Mouse (Mus musculus): Measurements from ENCODE around the gene Rassf3.

Rassf3 gene

DNA sequence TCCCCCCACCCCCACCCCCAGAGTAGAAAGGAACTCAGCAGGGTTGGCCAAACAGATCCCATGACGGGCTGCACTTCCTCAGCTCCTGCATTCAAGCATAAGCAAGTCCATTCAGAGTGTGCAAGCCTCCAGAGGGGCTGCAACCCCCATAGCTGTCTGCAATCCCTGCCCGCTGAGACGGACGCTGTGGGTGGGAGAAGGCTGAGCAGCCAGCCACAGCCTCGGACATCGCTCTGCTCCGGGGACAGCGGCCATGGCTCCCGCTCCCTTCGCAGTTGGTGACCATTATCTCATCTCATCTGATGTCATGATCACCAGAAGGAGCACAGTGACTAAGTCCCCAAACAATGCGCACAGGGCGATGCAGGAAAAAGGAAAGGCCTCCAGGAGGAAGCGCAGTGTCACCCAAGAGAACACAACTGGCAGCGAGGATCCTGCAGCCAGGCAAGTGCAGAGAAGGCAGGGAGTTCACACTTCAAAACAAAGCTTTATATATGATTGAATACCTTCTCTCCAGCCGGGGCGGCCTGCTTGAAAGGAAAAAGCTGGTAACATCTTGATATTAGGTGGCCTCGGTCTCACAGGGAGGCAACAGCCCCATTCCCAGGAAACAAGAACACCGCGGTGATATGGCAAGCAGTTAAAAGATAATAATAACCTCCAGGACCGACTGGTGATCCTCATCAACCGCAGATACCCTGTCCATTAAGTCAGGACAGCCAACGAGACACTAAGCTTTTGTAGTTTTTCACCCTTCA is 14.6 kb downstream of the Rassf3 start:
- DNase-seq (ENCODE audit: low read depth): no peak

GRCm38 (mm10) chr10:121459124-121459853 is 16.9 kb downstream of the Rassf3 start:
- no peak for DNase-seq (ENCODE audit: low read depth)

GRCm38 (mm10) chr10:121458408-121458807 is 17.7 kb downstream of the Rassf3 start:
- DNase-seq (ENCODE audit: low read depth): no peak

DNA sequence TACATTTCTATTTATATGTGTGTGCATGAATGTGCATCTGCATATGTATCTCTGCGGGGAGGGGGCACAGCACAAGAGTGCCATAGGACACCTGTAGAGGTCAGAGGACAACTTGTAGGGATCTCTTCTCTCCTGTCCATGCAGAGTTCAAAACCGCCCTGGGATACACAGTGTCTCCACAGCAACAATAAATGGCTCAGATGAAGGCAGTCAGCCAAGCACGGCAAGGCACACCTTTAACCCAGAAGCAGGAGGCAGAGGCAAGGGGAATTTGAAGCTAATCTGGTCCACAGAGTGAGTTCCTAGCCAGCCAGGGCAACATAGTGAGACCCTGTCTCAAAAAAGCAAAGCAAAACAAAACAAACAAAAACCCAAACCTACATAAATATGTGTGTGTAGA is 18.8 kb downstream of the Rassf3 start:
- DNase-seq (ENCODE audit: low read depth): no peak

DNA sequence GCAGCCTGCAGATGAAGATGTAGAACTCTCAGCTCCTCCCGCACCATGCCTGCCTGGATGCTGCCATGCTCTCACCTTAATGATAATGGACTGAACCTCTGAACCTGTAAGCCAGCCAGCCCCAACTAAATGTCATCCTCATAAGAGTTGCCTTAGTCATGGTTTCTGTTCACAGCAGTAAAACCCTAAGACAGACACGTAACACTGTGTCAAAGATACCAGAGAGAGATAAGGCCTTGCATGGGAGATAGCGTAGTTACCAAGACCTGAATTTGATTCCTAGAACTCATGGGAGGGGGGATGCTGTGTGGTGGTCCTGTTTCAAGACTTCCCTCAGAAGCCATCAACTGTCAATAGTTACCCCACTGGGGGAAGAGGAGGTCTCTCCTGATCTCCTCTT is 20.6 kb downstream of the Rassf3 start:
- DNase-seq (ENCODE audit: low read depth): no peak

GRCm38 (mm10) chr10:121454708-121455475 is 21.3 kb downstream of the Rassf3 start:
- no peak for DNase-seq (ENCODE audit: low read depth)

- DNase-seq (ENCODE audit: low read depth): no peak
These were observed 22.1 kb downstream of the Rassf3 start for GRCm38 (mm10) chr10:121454033-121454432.

- no peak for DNase-seq (ENCODE audit: low read depth)
These were observed 30.3 kb downstream of the Rassf3 start for GRCm38 (mm10) chr10:121445808-121446207.

DNA sequence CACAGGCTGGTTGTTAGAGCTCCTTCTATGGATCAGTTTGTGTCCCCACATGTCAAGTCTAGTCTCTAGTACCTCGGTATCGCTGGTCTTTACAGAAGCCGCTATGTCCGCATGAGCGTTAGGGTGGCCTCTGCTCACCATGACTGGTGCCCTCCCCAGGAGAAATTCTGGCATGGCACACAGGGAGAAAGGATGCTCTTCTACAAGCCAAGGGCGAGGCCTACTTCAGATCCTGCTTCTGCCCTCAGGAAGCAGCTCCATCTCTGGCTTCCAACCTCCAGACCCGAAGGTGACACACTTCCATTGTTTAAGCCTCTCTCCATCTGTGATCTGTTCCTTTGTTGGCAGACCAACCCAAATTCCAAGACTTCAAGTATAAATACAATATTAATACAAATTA is 31.9 kb downstream of the Rassf3 start:
- DNase-seq (ENCODE audit: low read depth): no peak

GRCm38 (mm10) chr10:121443791-121444190 is 32.4 kb downstream of the Rassf3 start:
- no peak for DNase-seq (ENCODE audit: low read depth)

- no peak for DNase-seq (ENCODE audit: low read depth)
These were observed 36.8 kb downstream of the Rassf3 start for GRCm38 (mm10) chr10:121439310-121439731.

- DNase-seq (ENCODE audit: low read depth): no peak
These were observed 38.0 kb downstream of the Rassf3 start for GRCm38 (mm10) chr10:121438109-121438508.

DNA sequence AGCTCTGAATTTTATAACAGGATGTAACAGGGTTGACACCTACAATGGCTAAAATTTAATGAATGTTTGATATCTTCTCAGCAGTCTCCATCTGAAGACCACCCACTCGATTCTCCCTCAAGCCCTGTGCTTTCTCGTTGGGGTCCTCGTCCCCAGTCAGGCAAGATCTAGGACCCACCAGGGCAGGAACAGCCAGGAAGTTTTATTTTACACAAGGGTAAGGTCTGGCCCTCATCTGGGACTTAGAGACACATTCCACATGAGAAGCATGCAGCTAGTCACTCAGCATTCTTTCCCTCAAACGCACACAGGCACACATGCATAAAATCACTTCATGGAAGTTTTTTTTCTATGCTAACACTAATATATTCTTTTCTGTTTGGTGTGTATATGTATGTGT is 39.5 kb downstream of the Rassf3 start:
- no peak for DNase-seq (ENCODE audit: low read depth)

- DNase-seq (ENCODE audit: low read depth): no peak
These were observed 39.9 kb downstream of the Rassf3 start for GRCm38 (mm10) chr10:121436258-121436645.

DNA sequence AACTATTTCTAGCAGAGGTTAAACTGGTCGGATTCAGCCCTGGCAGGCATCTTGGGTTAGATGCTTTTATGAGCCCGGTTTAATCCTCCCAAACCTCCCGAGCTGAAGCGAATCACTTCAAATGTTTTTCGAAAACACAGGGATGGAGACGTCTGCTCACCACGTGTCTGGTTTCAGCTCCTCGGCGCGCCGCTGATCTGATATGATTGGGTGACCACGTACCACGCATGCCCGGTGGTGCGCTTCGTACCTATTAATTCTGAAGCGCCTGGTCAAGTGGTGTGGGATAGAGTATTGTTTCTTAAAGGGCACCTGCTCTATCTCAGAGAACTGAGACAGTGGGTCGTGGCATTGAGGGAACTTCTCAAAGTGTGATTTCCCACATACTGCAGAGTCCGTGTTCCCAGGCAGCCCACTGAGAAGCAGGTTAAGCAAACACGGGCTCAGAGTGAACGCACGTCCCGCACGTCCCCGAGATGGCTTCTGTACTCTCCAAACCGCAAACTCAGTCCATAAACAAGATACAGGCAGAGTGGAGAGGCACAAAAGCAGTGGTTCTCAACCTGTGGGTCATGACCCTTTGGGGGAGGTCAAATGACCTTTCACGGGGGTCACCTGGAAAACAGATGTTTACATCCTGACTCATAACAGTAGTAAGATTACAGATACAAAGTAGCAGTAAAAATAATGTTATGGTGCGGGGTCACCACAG is 40.4 kb downstream of the Rassf3 start:
- DNase-seq (ENCODE audit: low read depth): no peak

DNA sequence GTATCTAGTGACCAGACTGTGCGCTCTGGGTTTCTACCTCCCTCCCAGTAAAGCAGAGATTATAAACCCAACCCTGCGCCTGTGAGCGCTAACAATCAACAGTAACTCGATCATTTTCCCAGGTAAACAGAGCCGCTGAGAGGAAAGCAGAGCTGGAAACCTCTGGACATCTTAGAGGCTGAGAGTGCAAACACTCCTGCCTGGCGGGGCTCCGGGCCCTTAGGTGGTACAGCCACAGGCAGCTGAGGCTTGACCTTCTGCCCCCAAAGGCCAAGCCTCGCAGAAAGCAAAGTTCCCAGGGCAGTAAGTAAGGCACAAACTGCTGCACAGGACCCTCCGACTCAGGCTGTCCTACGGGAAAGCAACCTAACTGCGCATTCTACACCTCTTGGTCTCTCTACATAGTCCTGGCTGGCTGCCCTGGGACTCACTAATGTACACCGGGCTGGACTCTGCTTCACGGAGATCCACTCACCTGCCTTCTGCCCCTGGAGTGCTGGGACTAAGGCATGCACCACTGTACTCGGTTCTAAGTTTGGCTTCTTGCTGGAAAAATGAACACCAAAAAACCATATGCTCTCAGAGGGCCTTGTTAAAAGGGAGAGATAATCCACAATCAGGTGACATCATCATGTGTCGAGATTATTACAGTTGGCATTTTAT is 41.6 kb downstream of the Rassf3 start:
- no peak for DNase-seq (ENCODE audit: low read depth)

GRCm38 (mm10) chr10:121432635-121433280 is 43.4 kb downstream of the Rassf3 start:
- DNase-seq (ENCODE audit: low read depth): no peak

DNA sequence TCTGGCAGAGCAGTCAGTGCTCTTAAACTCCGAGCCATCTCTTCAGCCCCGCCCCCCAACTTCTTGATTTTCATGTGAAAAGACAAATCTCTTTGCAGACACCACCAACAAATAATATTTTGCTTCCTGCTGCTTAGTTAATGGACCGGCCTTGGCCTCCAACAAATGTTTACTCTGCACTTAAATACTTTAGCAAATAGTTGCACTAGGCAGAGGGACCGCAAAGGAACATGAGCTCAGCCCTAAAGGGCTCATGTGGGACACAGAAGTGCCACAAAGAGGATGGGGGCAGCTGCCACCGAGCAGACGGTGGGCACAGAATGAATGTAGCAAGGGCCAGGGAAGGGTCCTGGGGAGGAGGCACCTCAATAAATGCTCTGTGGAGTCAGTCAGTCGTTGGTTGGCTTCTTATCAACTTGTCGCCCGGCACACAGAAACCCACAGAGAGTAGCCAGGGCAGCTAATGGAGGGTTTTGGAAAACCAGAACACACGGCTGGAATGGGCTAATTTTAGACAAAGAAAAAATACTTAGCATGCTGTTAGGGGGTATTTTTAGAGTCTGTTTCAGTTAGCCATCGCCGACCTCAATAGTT is 44.0 kb downstream of the Rassf3 start:
- DNase-seq (ENCODE audit: low read depth): no peak

GRCm38 (mm10) chr10:121430764-121431540 is 45.2 kb downstream of the Rassf3 start:
- DNase-seq (ENCODE audit: low read depth): no peak

Measured in c-Kit-positive CD71-negative TER-119-negative erythroid progenitor cells, embryonic 14.5 days (primary cell).